Mouse (Mus musculus): Measurements from ENCODE around the gene Map2.

Map2 gene

DNA sequence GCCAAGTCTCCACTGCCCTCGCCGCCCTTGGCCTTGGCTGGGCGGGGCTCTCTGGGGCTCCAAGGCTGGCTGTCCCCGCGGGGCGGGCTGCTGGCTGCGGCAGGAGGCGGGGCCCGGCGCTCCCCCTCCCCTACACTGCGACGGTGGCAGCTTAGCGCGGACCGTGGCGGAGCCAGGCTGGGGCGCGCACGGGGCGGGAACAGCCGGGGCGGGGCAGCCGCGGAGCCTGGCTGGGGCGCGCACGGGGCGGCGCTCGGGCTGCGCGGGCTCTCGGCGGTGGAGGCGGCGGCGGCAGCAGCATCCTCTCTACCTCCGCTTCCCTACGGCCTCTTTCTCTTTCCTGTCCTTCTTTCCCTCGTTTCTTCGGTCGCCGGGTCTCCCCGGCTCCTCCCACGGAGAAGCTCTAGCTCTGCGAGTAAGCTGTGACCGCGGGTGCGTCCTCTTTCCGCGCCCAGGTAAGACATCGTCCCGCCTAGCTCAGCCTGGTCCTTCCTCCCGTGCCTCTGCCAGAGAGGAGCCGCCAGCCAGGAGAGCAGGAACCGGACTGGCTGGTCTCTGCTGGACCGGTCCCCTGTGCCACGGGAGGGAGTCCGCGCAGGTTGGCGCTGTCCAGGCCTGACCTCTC lies at the start of gene Map2:
TSS of gene Map2 (plus strand) at position 233 of the 625 bp plus-strand sequence.
- DNase-seq: peak; percentile 89

DNA sequence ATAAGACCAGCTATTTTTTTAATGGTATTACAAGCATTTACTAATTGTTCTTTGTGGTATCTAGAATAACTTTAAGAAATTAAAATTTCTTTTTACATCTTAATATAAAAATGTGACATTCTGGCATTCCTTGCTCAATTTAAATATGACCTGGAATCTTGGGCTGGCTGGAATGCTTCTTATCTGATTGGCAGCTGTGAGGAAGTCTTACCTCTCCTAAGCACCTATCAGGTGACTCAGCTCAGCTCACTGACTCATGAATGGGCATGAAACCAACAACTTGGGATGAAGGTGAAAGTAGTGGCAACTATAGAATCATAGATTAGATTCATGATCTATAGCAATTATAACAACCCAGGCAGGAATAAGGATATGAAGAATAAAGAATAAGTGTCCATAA lies 42.1 kb upstream of the Map2 start:
- DNase-seq: no peak

DNA sequence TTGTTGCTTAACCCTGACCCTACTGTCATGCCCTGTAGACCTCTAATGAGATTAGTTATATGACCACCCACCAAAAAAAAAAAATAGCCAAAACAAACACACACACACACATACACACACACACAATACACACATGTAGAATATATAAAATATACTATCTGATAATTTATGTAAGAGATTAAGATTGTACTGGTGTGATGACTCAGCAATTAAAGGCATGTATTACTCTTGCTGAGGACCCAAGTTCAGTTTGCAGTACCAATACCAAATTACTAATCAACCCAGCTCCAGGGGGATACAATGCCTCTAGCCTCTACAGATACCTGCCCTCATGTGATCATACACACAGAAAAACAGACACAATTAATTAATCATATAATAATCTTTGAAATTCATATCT lies 39.7 kb upstream of the Map2 start:
- DNase-seq: no peak

DNA sequence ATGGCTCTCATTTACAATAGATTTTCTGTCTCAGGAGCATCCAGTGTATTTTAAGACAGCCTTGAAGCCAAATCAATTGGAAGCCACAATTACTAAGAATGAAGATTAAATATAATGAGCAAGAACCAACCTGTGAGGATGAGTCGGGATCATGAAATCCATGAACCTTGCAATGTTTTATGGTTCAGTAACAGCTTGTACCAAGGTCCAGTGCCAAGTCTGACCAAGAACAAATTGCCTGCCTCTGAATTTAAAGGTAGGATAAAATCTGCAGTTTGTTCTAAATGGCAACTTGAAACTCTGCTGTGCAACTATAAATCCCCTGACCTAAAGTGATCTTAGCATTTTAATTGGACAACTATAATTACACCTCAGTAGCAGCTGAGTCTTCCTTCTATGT lies 34.4 kb upstream of the Map2 start:
- DNase-seq: no peak

DNA sequence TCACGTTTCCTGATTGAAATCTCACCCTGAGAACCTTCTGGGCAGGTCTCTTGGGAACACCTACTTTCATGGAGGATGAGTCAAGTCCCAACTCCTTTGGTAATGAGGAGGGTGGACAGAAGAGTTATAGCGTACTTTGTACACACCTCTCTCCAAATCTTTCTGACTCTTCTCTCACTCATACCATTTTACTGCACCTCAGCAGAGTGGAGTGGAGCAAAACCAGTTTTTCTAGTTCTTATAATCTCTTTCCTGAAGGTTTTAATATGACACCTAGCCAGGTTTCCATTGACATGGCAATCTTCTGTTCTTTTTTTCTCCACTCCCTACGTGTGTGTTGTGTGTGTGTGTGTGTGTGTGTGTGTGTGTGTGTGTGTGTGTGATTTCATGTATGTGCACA lies 29.9 kb upstream of the Map2 start:
- no peak for DNase-seq

DNA sequence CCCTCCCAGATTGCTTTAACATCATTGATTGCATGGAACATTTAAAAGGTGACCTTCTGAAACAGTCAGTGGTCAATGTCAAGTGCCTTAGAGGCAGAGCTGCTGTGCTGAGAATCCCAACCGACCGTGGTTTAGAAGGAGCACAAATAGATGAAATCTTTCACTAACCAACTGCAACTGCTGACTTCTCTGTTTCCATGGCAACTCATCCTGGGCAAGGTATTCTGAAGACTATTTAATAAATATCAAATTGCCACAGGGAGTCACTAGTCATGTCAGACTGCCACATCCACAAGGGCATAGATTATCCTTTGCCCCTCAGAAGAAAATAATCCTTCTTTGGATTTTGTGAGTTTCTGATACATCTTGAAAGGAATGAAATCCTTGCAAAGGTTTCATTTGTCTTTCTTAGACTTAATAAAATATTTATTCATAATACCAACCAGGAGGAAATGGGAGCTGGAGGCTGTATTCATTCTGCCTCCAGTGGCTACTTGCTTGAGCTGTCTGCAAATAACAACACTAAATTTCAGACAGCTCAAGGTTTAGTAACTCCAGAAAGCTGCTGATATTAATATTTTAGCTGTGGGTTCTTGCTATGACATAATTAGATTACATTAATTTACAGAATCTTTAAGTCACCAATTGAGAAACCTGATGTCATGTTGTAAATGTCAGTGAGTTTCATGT lies 26.1 kb upstream of the Map2 start:
- DNase-seq: no peak

DNA sequence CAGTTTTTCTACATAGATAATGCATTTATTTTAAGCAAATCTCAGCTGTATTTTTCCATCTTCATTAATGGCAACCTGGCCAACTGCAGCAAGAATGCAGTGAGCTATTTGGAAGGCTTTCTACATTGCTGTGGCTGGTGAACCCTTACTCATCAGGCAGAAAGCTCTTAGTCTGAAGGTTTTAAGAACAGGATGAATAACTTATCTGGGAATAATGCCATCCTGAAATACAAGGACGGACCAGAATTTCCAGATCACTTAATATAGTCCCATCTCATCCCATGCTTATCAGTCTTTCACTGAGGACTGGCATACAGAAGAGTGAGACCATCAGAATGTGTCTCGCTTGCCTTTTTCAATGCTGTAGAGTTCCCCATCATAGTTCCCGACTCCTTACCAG lies 24.3 kb upstream of the Map2 start:
- no peak for DNase-seq

DNA sequence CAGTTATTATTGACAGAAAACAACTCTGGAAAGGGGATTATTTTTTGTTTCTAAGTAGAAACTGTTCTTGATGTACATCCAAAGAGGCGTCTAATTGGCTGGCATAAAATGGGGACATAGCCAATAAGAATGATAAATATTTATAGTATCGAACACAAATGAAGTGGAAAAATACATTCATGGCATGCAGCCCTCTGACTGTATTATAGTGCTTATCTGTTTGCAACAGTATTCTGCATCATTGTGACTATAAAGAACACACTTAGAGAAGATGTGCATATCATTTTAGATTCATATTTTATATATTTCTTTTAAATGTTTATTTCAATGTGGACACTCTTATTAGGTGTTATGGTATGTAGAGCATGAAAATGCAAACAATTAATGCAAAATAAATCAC lies 17.9 kb upstream of the Map2 start:
- no peak for DNase-seq

DNA sequence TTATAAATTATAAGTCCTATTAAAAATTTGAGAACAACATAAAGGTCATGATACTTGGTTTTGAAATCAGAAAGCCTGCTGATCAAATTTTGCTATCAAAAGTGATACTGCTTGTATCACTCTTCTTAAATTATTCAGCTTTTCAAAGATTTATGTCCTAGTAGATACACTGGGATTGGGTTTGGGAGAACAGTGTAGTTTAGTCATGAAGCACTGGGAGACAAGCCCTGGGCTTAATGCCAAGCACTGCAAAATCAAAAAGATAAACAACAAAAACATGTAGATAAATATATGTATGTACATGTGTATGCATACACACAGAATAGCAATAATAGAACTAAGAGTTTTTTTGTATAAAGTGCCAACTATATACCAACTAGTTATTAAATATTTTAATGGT lies 17.5 kb upstream of the Map2 start:
- DNase-seq: no peak

DNA sequence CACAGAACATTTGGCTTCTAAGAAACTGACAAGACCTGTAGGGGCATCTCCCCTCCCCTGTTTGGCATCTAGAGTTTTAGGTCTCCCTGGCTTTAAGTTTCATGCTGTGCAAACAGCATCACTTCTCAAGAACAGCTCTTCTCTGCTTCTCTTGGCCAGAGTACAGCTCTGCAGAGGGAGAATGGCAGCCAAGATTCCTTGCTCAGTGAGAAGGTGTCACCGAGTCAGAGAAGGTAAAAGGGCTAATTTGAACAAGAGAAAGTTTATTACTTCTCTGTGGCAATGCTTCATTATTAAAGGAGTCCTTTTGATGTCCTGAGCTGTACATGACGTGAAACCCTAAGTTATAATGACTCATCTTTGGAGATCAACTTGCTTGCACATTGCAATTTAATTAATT lies 10.4 kb upstream of the Map2 start:
- DNase-seq: no peak

DNA sequence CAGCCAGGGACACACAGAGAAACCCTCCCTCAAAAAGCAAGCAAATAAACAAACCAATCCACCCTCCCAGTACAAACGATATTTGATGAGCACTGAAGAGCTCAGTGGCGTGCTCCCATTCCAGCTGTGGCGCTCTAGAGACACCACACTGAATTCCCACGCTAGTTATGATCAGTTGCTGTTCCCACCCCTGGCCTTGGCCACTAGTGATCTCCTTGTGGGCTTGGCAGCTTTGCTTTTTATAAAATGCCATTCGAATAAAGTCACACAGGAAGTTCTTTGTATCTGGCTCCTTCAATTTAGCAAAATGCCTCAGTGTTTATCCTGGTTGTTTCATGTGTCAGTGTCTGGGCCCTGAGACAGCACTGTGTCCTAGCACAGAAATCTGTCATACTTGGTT lies 6.4 kb upstream of the Map2 start:
- DNase-seq: no peak

DNA sequence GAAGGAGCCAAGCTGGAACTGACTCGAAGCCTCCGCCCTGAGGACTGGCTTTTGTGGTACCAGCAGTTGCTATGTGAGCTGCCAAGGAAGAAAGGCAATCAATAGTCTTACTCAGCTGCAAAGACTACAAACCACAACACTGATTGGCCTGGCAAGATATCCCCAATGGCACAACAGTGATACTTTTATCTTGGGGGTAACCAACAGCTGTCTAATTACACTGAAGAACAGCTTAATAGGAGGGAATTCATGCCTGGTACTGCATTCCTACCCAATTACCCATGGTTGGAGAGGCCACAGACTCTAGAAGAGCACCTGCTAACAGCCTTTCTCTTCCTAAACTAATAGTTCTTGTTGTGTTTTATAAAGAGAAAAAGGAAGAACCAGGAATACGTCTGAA lies 2.9 kb upstream of the Map2 start:
- DNase-seq: no peak

DNA sequence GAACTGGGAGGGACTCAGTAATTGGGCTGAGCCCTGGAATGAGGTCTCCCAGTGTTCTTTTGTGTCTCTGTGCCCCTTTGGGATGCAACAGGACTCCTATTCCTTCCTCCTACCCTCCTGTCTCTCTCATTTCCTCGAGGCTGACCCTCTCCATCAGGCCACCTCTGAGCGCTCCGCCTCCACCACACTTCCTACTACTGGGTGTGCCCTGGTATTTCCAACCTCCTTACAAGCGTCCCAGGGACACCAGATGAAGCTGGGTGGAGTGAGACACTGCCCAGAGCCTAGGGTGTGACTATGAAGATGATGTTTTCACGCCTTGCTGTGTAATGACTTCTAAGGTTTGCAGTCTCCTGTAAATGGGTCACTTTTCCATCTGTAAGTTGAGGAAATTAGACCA lies 1.4 kb upstream of the Map2 start:
- no peak for DNase-seq

DNA sequence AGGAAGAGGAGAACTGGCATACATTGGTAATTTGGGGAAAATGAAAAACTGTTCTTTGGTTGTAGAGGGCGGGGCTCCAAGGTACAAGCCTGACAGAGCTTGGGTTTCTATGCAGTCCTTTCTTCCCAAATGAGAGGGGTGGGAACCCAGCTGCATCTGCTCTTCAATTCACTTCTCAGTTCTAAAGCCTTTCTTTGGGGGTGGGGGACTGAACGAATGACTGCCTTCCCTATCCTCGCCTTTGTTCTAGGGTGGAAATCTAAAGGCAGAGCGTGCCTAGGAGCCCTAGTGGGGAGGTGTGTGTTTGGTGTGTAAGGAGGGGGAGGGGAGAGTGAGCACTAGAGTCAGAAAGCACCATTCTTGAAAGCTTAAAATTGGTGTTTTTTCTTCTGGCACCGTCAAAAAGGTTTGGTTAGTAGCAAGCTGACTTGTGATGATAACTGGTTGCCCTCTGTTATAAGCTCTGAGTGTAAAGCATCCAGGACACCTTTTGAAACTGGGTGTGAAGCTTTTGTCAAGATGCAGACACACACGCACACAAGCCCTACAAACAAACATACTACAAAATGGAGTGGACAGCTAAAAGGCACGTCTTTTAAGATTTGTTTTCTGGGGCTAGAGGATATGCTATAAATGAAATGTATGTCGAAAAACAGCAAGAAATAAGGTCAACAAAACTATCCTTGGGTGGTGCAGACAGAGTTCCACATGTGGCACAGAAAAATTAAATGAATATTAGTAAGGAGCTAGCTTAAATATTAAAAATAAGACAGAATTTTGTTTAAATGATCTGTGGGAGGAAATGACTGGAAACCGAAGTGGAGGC lies 1.2 kb downstream of the Map2 start:
- no peak for DNase-seq

DNA sequence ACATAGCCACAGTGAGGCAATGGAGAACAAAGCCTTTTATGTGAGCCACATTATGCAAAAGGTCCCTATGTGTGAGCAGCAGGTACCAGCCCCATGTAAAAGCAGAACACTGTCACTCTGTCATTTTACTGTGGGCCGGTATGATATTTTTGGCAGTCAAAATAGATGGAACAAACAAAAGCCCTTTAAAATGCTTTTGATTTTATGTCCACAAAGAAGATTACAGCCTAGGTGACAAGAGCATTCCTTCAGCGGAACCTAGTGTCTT lies 1.7 kb downstream of the Map2 start:
- no peak for DNase-seq

DNA sequence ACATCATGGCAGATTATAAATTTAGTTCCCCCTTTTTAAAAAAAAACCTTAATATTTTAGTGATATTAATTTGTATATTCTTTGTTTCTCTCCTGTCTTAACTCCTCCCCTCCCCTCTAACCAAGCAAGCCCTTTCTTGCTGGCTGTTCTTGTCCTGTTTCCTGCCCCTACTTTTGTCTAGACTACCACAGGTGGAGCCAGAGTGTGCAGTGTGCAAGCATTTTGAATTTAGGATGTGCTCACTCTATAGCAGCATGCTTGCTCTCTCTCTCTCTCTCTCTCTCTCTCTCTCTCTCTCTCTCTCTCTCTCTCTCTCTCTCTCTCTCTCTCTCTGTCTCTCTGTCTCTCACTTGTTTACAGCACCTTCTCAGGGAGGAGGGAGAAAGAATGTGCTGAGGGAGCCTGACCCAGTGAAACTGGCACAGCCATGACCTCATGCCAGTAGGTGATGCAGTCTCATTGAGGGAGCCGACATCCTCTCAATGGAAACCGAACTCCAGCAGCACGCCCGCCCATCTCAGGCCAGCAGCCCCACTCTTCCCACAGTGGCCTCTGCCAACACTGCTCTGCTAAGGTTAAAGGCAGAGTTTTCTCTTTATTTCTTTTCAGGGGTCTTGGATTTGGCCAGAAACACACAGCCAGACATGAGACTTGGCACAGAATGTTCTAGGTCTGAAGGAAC lies 2.6 kb downstream of the Map2 start:
- DNase-seq: peak; percentile 45

DNA sequence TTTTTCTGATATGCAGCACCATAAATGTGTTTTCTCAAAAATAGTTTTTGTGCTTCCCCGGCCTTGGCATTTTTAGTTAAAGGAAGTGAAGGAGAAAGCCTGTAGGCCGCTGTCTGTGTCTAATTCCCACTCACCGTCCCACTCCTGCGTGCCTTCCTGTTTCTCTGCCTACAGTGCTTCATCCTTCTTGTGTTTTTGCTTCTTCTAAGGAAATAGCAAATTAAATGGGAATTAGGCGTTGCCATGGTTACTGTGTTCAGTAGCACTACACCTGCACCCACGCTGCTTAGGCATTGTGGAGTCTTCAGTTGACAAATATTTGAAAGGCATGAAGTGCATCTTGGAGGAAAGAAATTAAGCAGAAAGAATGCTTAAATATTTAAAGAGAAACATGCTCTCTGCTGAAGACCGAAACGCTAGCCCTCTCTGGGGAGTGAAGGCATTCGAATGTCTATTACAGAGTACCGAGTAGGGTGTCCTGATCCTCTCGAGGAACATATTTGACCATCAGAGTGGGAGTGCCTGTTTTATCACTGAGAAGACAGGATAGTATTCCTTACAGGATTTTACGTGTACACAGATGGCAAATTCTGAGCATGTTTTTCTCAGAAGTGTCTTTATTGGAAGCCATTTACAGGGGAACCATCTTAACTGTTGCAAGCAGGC lies 12.1 kb downstream of the Map2 start:
- no peak for DNase-seq

DNA sequence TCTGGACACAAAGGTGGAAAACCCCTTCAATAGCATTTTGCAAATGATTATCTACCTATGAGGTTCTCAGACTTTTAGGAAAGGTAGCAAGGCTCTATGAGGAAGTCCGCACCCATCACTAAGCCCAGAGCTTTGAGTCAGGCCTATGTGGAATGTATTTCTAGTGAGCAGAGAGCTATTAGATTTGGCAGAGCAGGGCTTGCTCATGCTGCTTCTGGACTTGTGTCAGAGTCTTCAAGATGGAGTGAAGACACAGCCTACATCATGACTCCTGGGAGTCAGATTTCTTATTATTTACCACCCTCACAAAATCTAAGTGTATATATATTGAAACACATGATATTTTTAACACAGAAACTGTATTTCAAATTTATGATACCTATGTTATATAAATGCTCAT lies 17.3 kb downstream of the Map2 start:
- no peak for DNase-seq

DNA sequence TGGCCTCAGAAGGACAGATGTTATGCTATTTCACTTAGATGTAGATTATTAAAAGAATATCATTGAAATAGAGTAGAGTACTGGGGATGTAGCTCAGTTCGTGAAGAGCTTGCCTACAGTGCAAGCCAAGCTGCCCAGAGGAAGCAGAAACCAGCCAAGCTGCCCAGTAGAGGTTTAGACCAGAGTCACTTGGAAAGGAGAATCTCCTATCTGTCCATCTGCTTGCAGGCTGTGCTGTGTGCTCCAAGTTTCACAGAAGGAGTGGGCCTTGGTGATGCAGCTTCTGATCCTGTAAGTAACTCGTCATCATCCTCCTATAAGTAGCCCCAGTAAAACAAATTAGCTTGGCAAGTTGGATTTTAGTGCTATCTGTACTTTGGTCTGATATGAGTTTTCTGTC lies 17.8 kb downstream of the Map2 start:
- peak; percentile 55 for DNase-seq

DNA sequence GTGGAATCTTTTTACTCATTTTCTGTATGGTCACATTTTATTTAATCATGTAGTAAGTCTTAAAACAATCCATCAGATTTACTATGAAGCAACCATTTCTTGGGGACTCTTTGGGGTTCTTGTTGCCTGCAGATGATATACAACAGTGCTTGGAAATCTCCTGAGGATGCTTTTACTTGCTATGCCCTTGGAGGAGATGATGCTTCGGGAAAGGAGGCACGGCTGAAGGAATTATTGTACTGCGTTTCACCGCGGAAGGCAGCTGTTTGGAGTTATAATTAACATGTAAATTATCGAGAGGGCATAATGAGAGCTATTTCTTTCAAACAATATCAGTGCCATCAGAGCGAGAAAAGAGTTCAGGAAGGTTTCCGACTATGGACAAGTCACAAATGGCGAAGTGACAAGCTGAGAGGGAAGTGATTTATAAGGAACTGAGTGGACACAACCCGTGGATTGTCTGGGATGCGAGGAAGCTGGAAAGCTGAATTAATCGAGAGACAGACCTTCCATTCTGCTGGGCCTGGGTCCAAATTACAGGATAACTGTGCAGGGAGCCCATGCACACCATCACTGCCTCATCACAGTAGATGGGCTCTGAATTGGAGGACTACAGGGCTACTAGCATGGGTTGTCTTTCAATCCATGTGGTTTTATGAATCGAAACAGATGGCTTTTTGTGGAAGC lies 20.1 kb downstream of the Map2 start:
- DNase-seq: no peak

DNA sequence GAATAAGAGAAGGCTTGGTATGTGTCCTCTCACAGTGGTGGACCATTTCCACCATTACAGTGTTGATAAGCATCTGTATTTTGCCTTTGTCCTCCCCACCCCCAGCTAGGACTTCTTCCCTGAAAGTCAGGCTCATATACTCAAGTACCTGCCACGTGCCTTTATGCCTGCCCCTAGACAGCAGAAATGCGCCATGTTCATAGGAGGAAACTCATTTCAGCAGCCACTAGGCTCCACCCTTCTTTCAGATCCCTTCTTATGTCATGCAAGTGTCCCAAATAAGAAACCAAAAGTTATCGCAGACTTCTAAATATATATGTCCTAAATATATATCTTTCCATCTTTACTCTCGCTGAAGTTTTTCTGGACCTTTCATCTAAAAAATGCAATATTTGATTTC lies 21.2 kb downstream of the Map2 start:
- no peak for DNase-seq

DNA sequence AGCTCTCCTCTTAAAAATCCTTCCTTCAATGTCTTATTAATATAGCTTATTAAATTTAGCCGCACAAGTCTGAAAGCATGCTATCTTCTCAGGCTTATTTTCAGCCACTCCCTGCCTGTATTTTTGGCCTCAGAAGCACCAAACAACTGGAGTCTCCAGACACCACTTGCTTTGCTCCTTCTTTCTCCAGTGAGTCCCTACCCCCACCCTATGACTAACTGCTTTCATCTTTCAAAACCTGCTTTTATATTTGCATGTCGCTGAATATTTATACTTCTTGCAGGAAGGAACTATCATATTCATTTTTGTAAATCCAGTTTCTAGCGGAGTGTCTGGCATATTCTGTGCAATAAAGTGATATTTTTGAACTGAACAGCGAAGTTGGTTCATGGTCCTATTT lies 21.6 kb downstream of the Map2 start:
- DNase-seq: no peak

DNA sequence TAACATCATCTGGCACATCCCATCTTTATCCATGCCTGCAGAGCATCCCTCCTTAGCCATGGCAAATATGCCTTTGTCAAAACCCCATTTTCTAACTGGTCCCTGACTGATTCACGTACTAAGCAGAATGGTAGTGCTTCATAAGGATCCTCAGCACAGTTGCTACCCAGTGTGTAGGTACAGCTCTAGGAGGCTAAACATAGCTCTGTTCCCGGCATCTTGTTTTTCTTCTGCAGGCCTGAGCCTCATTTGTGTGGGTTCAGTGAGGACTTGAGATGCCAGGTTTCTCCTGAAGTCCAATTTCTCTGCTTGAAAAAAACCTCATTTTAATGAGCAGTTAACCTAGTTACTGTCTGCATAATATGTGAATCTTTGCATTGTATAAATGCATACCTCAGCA lies 30.4 kb downstream of the Map2 start:
- no peak for DNase-seq

Measured in cerebellum, adult 11 months (tissue).